11 mouse cellular contexts compared by ENCODE assay signal in the genomic region with DNA sequence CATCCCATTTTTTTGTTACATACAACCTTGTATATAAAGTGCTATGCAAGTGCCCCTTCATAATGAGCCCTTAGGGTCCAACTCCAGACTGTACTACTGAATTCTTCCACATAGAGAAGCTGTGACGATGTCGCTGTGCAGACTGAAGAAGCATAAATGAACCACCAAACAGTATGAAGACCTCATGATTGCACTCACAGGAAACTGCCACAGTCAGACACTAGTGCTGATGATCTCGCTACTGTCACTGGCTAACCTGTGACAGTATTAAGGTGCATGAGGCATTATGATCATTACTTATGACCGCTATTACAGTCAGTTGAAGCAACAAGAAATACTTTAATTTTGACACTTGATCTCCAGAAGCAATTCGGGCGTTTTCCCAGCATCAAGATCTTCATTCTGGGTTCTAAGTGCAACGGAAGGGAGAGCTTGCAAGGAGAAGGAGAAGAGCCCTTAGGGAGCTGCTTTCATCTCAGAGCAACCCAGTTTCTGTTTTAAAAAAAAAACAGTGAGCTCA. TPM values are rescaled to one million over a fixed set of nuclear protein-coding genes. Genes with fewer than 3 reads are reported as not detected.
DNase-seq lines count a peak whose midpoint lies in the region; ATAC-seq and TF ChIP-seq lines count a peak whose summit lies in the region.
"Had no signal": no experiment of that assay in that cellular context is flagged by ENCODE, and none has a peak within 500 bp of the region (broad histone marks: within the 10 kb centered on the region; RNA-seq: fewer than 3 reads in every experiment).

No protein-coding gene starts in this region.

- no peak overlapping the region for H3K9ac ChIP-seq in forebrain, embryonic 11.5 days (ENCODE audit: low read length)
- H3K9ac ChIP-seq in intestine, embryonic 15.5 days: no peak overlapping the region
- H3K9ac ChIP-seq in intestine, postnatal 0 days (ENCODE audit: low read depth, low read length): no peak overlapping the region
- 0 out of 2 replicates have a peak overlapping the region, but pooled peaks have one; percentile 24 for H3K9ac ChIP-seq in midbrain, embryonic 12.5 days (replicated peaks)
- H3K9ac ChIP-seq: limb, embryonic 12.5 days had no signal

- TF ChIP-seq CTCF in intestine, postnatal 0 days (IDR thresholded peaks at IDR 0.05; ENCODE audit: low read depth): no peak
- TF ChIP-seq CTCF in E14TG2a.4 (conservative IDR thresholded peaks at IDR 0.05; ENCODE audit: low read length): no peak

- no peak overlapping the region for H3K4me3 ChIP-seq in forebrain, embryonic 10.5 days
- no peak overlapping the region for H3K4me3 ChIP-seq in forebrain, embryonic 11.5 days (ENCODE audit: low read depth, low read length)
- no peak overlapping the region for H3K4me3 ChIP-seq in intestine, embryonic 15.5 days (replicated peaks)
- H3K4me3 ChIP-seq in intestine, postnatal 0 days (ENCODE audit: low read depth, low read length): no peak overlapping the region
- 0 out of 2 replicates have a peak overlapping the region, but pooled peaks have one; percentile 6 for H3K4me3 ChIP-seq in E14TG2a.4 (replicated peaks; ENCODE audit: low read length)
- H3K4me3 ChIP-seq in midbrain, embryonic 12.5 days: no peak overlapping the region
- H3K4me3 ChIP-seq: limb, embryonic 12.5 days had no signal

- H3K9me3 ChIP-seq in forebrain, embryonic 10.5 days: no peaks in the 10 kb centered on the region
- H3K9me3 ChIP-seq in forebrain, embryonic 11.5 days (ENCODE audit: control insufficient read depth, low read length): no peaks in the 10 kb centered on the region
- H3K9me3 ChIP-seq in intestine, embryonic 15.5 days: no peaks in the 10 kb centered on the region
- H3K9me3 ChIP-seq in intestine, postnatal 0 days (ENCODE audit: control insufficient read depth): no peaks in the 10 kb centered on the region
- H3K9me3 ChIP-seq in E14TG2a.4 (ENCODE audit: low read length): no peaks in the 10 kb centered on the region
- H3K9me3 ChIP-seq in midbrain, embryonic 12.5 days: no peaks in the 10 kb centered on the region
- H3K9me3 ChIP-seq: limb, embryonic 12.5 days had no signal

- DNase-seq in forebrain, embryonic 10.5 days (ENCODE audit: extremely low spot score, low spot score): no peak
- no peak for DNase-seq in forebrain, embryonic 11.5 days (ENCODE audit: low spot score)
- no peak for DNase-seq in adrenal gland, adult 18-20 months (ENCODE audit: low spot score in 2 of 2)
- no peak for DNase-seq in embryo, embryonic 9.5 days (ENCODE audit: extremely low spot score)
- DNase-seq: adrenal gland, postnatal 25 days; cerebellum, postnatal 36 days had no signal

- H3K36me3 ChIP-seq in forebrain, embryonic 10.5 days (replicated peaks): peaks cover 10% of the 10 kb centered on the region
- H3K36me3 ChIP-seq in forebrain, embryonic 11.5 days (ENCODE audit: control insufficient read depth, insufficient read depth, low read length): no peaks in the 10 kb centered on the region
- no peaks in the 10 kb centered on the region for H3K36me3 ChIP-seq in intestine, embryonic 15.5 days
- no peaks in the 10 kb centered on the region for H3K36me3 ChIP-seq in intestine, postnatal 0 days (ENCODE audit: control insufficient read depth, insufficient read depth)
- peaks cover 16% of the 10 kb centered on the region for H3K36me3 ChIP-seq in E14TG2a.4 (ENCODE audit: insufficient read depth, low read length)
- H3K36me3 ChIP-seq in midbrain, embryonic 12.5 days: 0 out of 2 replicates have a peak, but pooled peaks cover 7% of the 10 kb centered on the region

- 59% methylated on average over 7 of the region's 7 CpGs for whole genome bisulfite sequencing in forebrain, embryonic 10.5 days
- 55% methylated on average over 7 of the region's 7 CpGs for WGBS in forebrain, embryonic 11.5 days
- 76% methylated on average over 7 of the region's 7 CpGs for WGBS in intestine, embryonic 15.5 days
- 84% methylated on average over 7 of the region's 7 CpGs for WGBS in intestine, postnatal 0 days
- 62% methylated on average over 7 of the region's 7 CpGs for WGBS in midbrain, embryonic 12.5 days

- H3K4me1 ChIP-seq in forebrain, embryonic 10.5 days: peaks cover 100% of the 10 kb centered on the region
- peaks cover 52% of the 10 kb centered on the region for H3K4me1 ChIP-seq in forebrain, embryonic 11.5 days (replicated peaks; ENCODE audit: control insufficient read depth, insufficient read depth, low read length)
- H3K4me1 ChIP-seq in intestine, embryonic 15.5 days (replicated peaks): peaks cover 61% of the 10 kb centered on the region
- H3K4me1 ChIP-seq in intestine, postnatal 0 days (replicated peaks; ENCODE audit: control insufficient read depth, insufficient read depth, low read length): peaks cover 10% of the 10 kb centered on the region; the same call in 1 of the 2 replicates
- peaks cover 68% of the 10 kb centered on the region for H3K4me1 ChIP-seq in E14TG2a.4 (replicated peaks; ENCODE audit: low read depth, low read length)
- H3K4me1 ChIP-seq in midbrain, embryonic 12.5 days: peaks cover 70% of the 10 kb centered on the region

- peaks cover 55% of the 10 kb centered on the region for H3K27me3 ChIP-seq in forebrain, embryonic 10.5 days (ENCODE audit: poor library complexity, severe bottlenecking)
- H3K27me3 ChIP-seq in forebrain, embryonic 11.5 days (ENCODE audit: control insufficient read depth, insufficient read depth, low read length): no peaks in the 10 kb centered on the region
- no peaks in the 10 kb centered on the region for H3K27me3 ChIP-seq in intestine, embryonic 15.5 days (replicated peaks)
- peaks cover 11% of the 10 kb centered on the region for H3K27me3 ChIP-seq in intestine, postnatal 0 days (replicated peaks; ENCODE audit: control insufficient read depth, insufficient read depth, low read length)
- no peaks in the 10 kb centered on the region for H3K27me3 ChIP-seq in E14TG2a.4 (ENCODE audit: insufficient read depth, low read length)
- 0 out of 2 replicates have a peak, but pooled peaks cover 11% of the 10 kb centered on the region for H3K27me3 ChIP-seq in midbrain, embryonic 12.5 days
- H3K27me3 ChIP-seq: limb, embryonic 12.5 days had no signal

- no peak overlapping the region for H3K4me2 ChIP-seq in forebrain, embryonic 11.5 days (ENCODE audit: low read depth, low read length, severe bottlenecking)
- H3K4me2 ChIP-seq in intestine, embryonic 15.5 days (replicated peaks): no peak overlapping the region
- H3K4me2 ChIP-seq in intestine, postnatal 0 days (replicated peaks; ENCODE audit: low read depth): no peak overlapping the region
- H3K4me2 ChIP-seq in midbrain, embryonic 12.5 days (replicated peaks): 0 out of 2 replicates have a peak overlapping the region, but pooled peaks have one; percentile 1

- peak overlapping the region; percentile 98 for H3K27ac ChIP-seq in forebrain, embryonic 10.5 days
- H3K27ac ChIP-seq in forebrain, embryonic 11.5 days (ENCODE audit: low read depth, low read length): no peak overlapping the region
- H3K27ac ChIP-seq in intestine, embryonic 15.5 days: peak overlapping the region; percentile 1; the same call in 1 of the 2 replicates
- H3K27ac ChIP-seq in intestine, postnatal 0 days (ENCODE audit: low read depth, low read length): no peak overlapping the region
- H3K27ac ChIP-seq in midbrain, embryonic 12.5 days (replicated peaks): peak overlapping the region; percentile 26; the same call in 1 of the 2 replicates

- ATAC-seq in forebrain, embryonic 11.5 days (replicated peaks; ENCODE audit: low FRiP score): no peak
- ATAC-seq in intestine, embryonic 15.5 days: no peak
- no peak for ATAC-seq in intestine, postnatal 0 days
- ATAC-seq in midbrain, embryonic 12.5 days (ENCODE audit: low FRiP score, low read depth): no peak

RNA-seq across cellular contexts. Expression of gene Irf2bpl, which starts 1.9 kb away (rescaled TPM):
- polyA plus RNA-seq in forebrain, embryonic 10.5 days (2016; fragmentation: Nextera tagmentation; extraction: Ambion mirVana): 20.5 and 22.6 TPM in 2 replicates
- 40.3 and 42.7 TPM in 2 replicates for polyA plus RNA-seq in forebrain, embryonic 11.5 days (2014; fragmentation: Nextera tagmentation; extraction: Ambion mirVana)
- polyA plus RNA-seq in intestine, embryonic 15.5 days (2015; fragmentation: Nextera tagmentation; extraction: Ambion mirVana): 19.6 and 22.4 TPM in 2 replicates
- polyA plus RNA-seq in intestine, postnatal 0 days (2015; fragmentation: Nextera tagmentation; extraction: Ambion mirVana): 10.0 and 10.7 TPM in 2 replicates
- 74.0 and 76.0 TPM in 2 replicates for polyA plus RNA-seq in midbrain, embryonic 12.5 days (2016; fragmentation: Nextera tagmentation; extraction: Ambion mirVana)
- total RNA-seq in adrenal gland, adult 18-20 months (2021): 10 to 100 TPM; 61.0 to 61.4 TPM

Comparison
In these comparisons a context has a peak if more than half of its experiments do, and no peak if none do; other contexts are left out.
1. H3K27ac ChIP-seq: peak in forebrain, embryonic 10.5 days (single experiment), intestine, embryonic 15.5 days (single experiment) and midbrain, embryonic 12.5 days (single experiment); none in forebrain, embryonic 11.5 days (single experiment) and intestine, postnatal 0 days (single experiment).